ENCODE assay signal across 8 mouse cellular contexts in the genomic region with DNA sequence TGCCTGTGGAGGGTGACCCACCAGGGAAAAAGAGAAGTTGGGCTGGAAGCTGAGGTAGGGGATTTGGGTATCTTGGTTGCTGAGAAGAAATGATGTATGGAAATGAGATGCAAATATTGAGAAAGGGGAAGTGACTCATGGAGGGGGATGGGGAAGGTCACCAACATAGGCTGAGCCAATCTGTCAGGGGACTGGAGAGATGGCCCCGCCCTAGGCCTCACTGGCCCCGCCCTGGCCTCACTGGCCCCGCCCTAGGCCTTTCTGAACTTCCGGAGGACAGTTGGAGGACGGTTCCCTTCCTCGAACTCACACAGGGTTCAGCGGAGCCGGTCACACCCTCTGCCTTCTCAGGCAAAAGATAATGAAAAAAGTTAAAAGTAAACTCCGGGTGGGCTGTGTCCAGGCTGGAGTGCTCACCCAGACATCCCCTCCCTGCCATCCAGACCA. TPM values are rescaled to one million over a fixed set of nuclear protein-coding genes. Genes with fewer than 3 reads are reported as not detected.
DNase-seq lines count a peak whose midpoint lies in the region; ATAC-seq and TF ChIP-seq lines count a peak whose summit lies in the region.

No protein-coding gene starts in this region.

- H3K9ac ChIP-seq in midbrain, postnatal 0 days (replicated peaks; ENCODE audit: low read length, poor library complexity, severe bottlenecking), result no peak overlapping the region
- 0 out of 2 replicates have a peak overlapping the region, but pooled peaks have one; percentile 10 for H3K9ac ChIP-seq in heart, embryonic 11.5 days (ENCODE audit: low read depth, low read length)
- H3K9ac ChIP-seq in lung, embryonic 15.5 days, result no peak overlapping the region

- peak; percentile 51 for DNase-seq in midbrain, embryonic 10.5 days (ENCODE audit: low spot score)
- no peak for DNase-seq in midbrain, postnatal 0 days (ENCODE audit: low spot score)
- peak; percentile 96 for DNase-seq in splenic B cell, adult 2 months (ENCODE audit: low read depth, low spot score)
- no peak for DNase-seq in left cerebral cortex, adult 9 months (ENCODE audit: low spot score in 2 of 2)
- DNase-seq in layer of hippocampus, adult 8-10 months (ENCODE audit: low spot score in 2 of 2), result no peak

- ATAC-seq in midbrain, postnatal 0 days (ENCODE audit: low FRiP score), result no peak
- peak; percentile 75 for ATAC-seq in heart, embryonic 11.5 days (replicated peaks; ENCODE audit: insufficient number of reproducible peaks, low FRiP score, low TSS enrichment)
- ATAC-seq in lung, embryonic 15.5 days (ENCODE audit: borderline replicate concordance, extremely low read depth, low FRiP score, low TSS enrichment), result peak; percentile 59; the same call in 1 of the 2 replicates

- no peak for TF ChIP-seq CTCF in midbrain, postnatal 0 days (IDR thresholded peaks at IDR 0.05)
- no peak for TF ChIP-seq CTCF in bone marrow, adult 2 months (IDR thresholded peaks at IDR 0.05; ENCODE audit: control insufficient read depth, insufficient read depth, low read length)

- H3K27me3 ChIP-seq in midbrain, embryonic 10.5 days (ENCODE audit: low read depth, poor library complexity, severe bottlenecking), result peaks cover 34% of the 10 kb centered on the region
- 0 out of 2 replicates have a peak, but pooled peaks cover 4% of the 10 kb centered on the region for H3K27me3 ChIP-seq in midbrain, postnatal 0 days (ENCODE audit: insufficient read depth, low read length)
- peaks cover 17% of the 10 kb centered on the region for H3K27me3 ChIP-seq in heart, embryonic 11.5 days (ENCODE audit: control insufficient read depth, insufficient read depth, low read length)
- H3K27me3 ChIP-seq in lung, embryonic 15.5 days, result peaks cover 23% of the 10 kb centered on the region; the same call in 1 of the 2 replicates
- no peaks in the 10 kb centered on the region for H3K27me3 ChIP-seq in splenic B cell, adult 2 months (ENCODE audit: control insufficient read depth, insufficient read depth, low read length, poor library complexity, severe bottlenecking)

- 37% methylated on average over 9 of the region's 9 CpGs for WGBS in midbrain, embryonic 10.5 days
- WGBS in midbrain, postnatal 0 days, result 38% methylated on average over 9 of the region's 9 CpGs
- 3% methylated on average over 9 of the region's 9 CpGs for WGBS in bone marrow, adult 2 months
- 20% methylated on average over 9 of the region's 9 CpGs for WGBS in heart, embryonic 11.5 days (ENCODE audit: insufficient replicate concordance)
- WGBS in lung, embryonic 15.5 days, result 27% methylated on average over 9 of the region's 9 CpGs

- H3K9me3 ChIP-seq in midbrain, embryonic 10.5 days (replicated peaks), result no peaks in the 10 kb centered on the region
- no peaks in the 10 kb centered on the region for H3K9me3 ChIP-seq in midbrain, postnatal 0 days (ENCODE audit: low read length)
- no peaks in the 10 kb centered on the region for H3K9me3 ChIP-seq in heart, embryonic 11.5 days (replicated peaks; ENCODE audit: control insufficient read depth, low read length)
- H3K9me3 ChIP-seq in lung, embryonic 15.5 days, result no peaks in the 10 kb centered on the region

- H3K36me3 ChIP-seq in midbrain, embryonic 10.5 days, result no peaks in the 10 kb centered on the region
- H3K36me3 ChIP-seq in midbrain, postnatal 0 days (ENCODE audit: insufficient read depth, low read length), result no peaks in the 10 kb centered on the region
- no peaks in the 10 kb centered on the region for H3K36me3 ChIP-seq in heart, embryonic 11.5 days (ENCODE audit: control insufficient read depth, insufficient read depth, low read length)
- no peaks in the 10 kb centered on the region for H3K36me3 ChIP-seq in lung, embryonic 15.5 days
- no peaks in the 10 kb centered on the region for H3K36me3 ChIP-seq in splenic B cell, adult 2 months (ENCODE audit: control insufficient read depth, insufficient read depth, low read length, poor library complexity, severe bottlenecking)

- H3K27ac ChIP-seq in midbrain, embryonic 10.5 days (replicated peaks), result peak overlapping the region; percentile 33; the same call in 1 of the 2 replicates
- no peak overlapping the region for H3K27ac ChIP-seq in midbrain, postnatal 0 days (ENCODE audit: low read depth, low read length)
- H3K27ac ChIP-seq in bone marrow, adult 2 months (ENCODE audit: control insufficient read depth, insufficient read depth, low read depth, low read length, poor library complexity), result peak overlapping the region; percentile 89
- no peak overlapping the region for H3K27ac ChIP-seq in heart, embryonic 11.5 days (ENCODE audit: low read depth, low read length)
- H3K27ac ChIP-seq in lung, embryonic 15.5 days, result no peak overlapping the region

- peak overlapping the region; percentile 3; the same call in 1 of the 2 replicates for H3K4me3 ChIP-seq in midbrain, embryonic 10.5 days
- no peak overlapping the region for H3K4me3 ChIP-seq in midbrain, postnatal 0 days (ENCODE audit: low read depth, low read length)
- H3K4me3 ChIP-seq in bone marrow, adult 2 months (replicated peaks; ENCODE audit: control insufficient read depth, low read depth, low read length), result peak overlapping the region; percentile 70
- no peak overlapping the region for H3K4me3 ChIP-seq in heart, embryonic 11.5 days (ENCODE audit: low read depth, low read length)
- no peak overlapping the region for H3K4me3 ChIP-seq in lung, embryonic 15.5 days

- H3K4me2 ChIP-seq in midbrain, postnatal 0 days (ENCODE audit: low read depth, low read length, poor library complexity, severe bottlenecking), result no peak overlapping the region
- H3K4me2 ChIP-seq in heart, embryonic 11.5 days, result peak overlapping the region; percentile 19; the same call in 1 of the 2 replicates
- no peak overlapping the region for H3K4me2 ChIP-seq in lung, embryonic 15.5 days

- 0 out of 2 replicates have a peak, but pooled peaks have one; percentile 45 for TF ChIP-seq POLR2A in bone marrow, adult 2 months (IDR thresholded peaks at IDR 0.05; ENCODE audit: borderline replicate concordance, control insufficient read depth, low read depth, low read length)

- H3K4me1 ChIP-seq in midbrain, embryonic 10.5 days, result peaks cover 34% of the 10 kb centered on the region
- no peaks in the 10 kb centered on the region for H3K4me1 ChIP-seq in midbrain, postnatal 0 days (ENCODE audit: insufficient read depth, low read length)
- H3K4me1 ChIP-seq in bone marrow, adult 2 months (ENCODE audit: control insufficient read depth, insufficient read depth, low read length), result peaks cover 12% of the 10 kb centered on the region
- peaks cover 9% of the 10 kb centered on the region; the same call in 1 of the 2 replicates for H3K4me1 ChIP-seq in heart, embryonic 11.5 days (ENCODE audit: control insufficient read depth, insufficient read depth, low read length)
- no peaks in the 10 kb centered on the region; the same call in none of the 2 replicates for H3K4me1 ChIP-seq in lung, embryonic 15.5 days

RNA-seq across cellular contexts. Expression of gene Lrrc25, which starts 3.0 kb away (rescaled TPM):
- polyA plus RNA-seq in midbrain, embryonic 10.5 days (2016; fragmentation: Nextera tagmentation; extraction: Ambion mirVana), result 1.1 and 1.2 TPM in 2 replicates
- 1.8 and 2.2 TPM in 2 replicates for total RNA-seq in midbrain, postnatal 0 days (2014; rRNA removed)
- 0.74 and 1.4 TPM in 2 replicates for polyA plus RNA-seq in midbrain, postnatal 0 days (2015; fragmentation: Nextera tagmentation; extraction: Ambion mirVana)
- 3.4 and 18.8 TPM in 2 replicates for polyA plus RNA-seq in bone marrow, adult 2 months (2011; ENCODE audit: insufficient read depth, insufficient read length, low replicate concordance, missing spikeins)
- 0.19 and 0.59 TPM in 2 replicates for polyA plus RNA-seq in heart, embryonic 11.5 days (2014; fragmentation: Nextera tagmentation; extraction: Ambion mirVana)
- 1.9 and 2.5 TPM in 2 replicates for polyA plus RNA-seq in lung, embryonic 15.5 days (2015; fragmentation: Nextera tagmentation; extraction: Ambion mirVana)
- total RNA-seq in layer of hippocampus, adult 8-10 months (2022), result 1 to 10 TPM in 2 of 4 experiments, under 1 TPM in 2; 0.24 to 1.6 (median 1.1) TPM

RNA-seq across cellular contexts. Expression of gene Ssbp4, which starts 10.2 kb away (rescaled TPM):
- polyA plus RNA-seq in midbrain, embryonic 10.5 days (2016; fragmentation: Nextera tagmentation; extraction: Ambion mirVana), result 73.3 and 78.8 TPM in 2 replicates
- total RNA-seq in midbrain, postnatal 0 days (2014; rRNA removed), result 279 and 392 TPM in 2 replicates
- polyA plus RNA-seq in midbrain, postnatal 0 days (2015; fragmentation: Nextera tagmentation; extraction: Ambion mirVana), result 230 and 247 TPM in 2 replicates
- 45.2 and 107 TPM in 2 replicates for polyA plus RNA-seq in bone marrow, adult 2 months (2011; ENCODE audit: insufficient read depth, insufficient read length, low replicate concordance, missing spikeins)
- 72.5 and 78.9 TPM in 2 replicates for polyA plus RNA-seq in heart, embryonic 11.5 days (2014; fragmentation: Nextera tagmentation; extraction: Ambion mirVana)
- polyA plus RNA-seq in lung, embryonic 15.5 days (2015; fragmentation: Nextera tagmentation; extraction: Ambion mirVana), result 111 and 122 TPM in 2 replicates
- total RNA-seq in layer of hippocampus, adult 8-10 months (2022), result 100 to 1,000 TPM; 196 to 262 (median 224) TPM

RNA-seq across cellular contexts. Expression of gene Gdf15, which starts 13.3 kb away (rescaled TPM):
- not detected in 2 replicates for polyA plus RNA-seq in midbrain, embryonic 10.5 days (2016; fragmentation: Nextera tagmentation; extraction: Ambion mirVana)
- total RNA-seq in midbrain, postnatal 0 days (2014; rRNA removed), result 0.22 and 1.8 TPM in 2 replicates
- 0.26 and 0.32 TPM in 2 replicates for polyA plus RNA-seq in midbrain, postnatal 0 days (2015; fragmentation: Nextera tagmentation; extraction: Ambion mirVana)
- polyA plus RNA-seq in bone marrow, adult 2 months (2011; ENCODE audit: insufficient read depth, insufficient read length, low replicate concordance, missing spikeins), result 3.1 TPM in 1 of 2 replicates, not detected in the other
- 0.26 and 0.37 TPM in 2 replicates for polyA plus RNA-seq in heart, embryonic 11.5 days (2014; fragmentation: Nextera tagmentation; extraction: Ambion mirVana)
- 0.31 and 0.45 TPM in 2 replicates for polyA plus RNA-seq in lung, embryonic 15.5 days (2015; fragmentation: Nextera tagmentation; extraction: Ambion mirVana)
- not detected for total RNA-seq in layer of hippocampus, adult 8-10 months (2022)

RNA-seq across cellular contexts. Expression of gene Isyna1, which starts 24.7 kb away (rescaled TPM):
- polyA plus RNA-seq in midbrain, embryonic 10.5 days (2016; fragmentation: Nextera tagmentation; extraction: Ambion mirVana), result 126 and 137 TPM in 2 replicates
- 176 and 180 TPM in 2 replicates for total RNA-seq in midbrain, postnatal 0 days (2014; rRNA removed)
- 140 and 146 TPM in 2 replicates for polyA plus RNA-seq in midbrain, postnatal 0 days (2015; fragmentation: Nextera tagmentation; extraction: Ambion mirVana)
- 11.2 and 23.7 TPM in 2 replicates for polyA plus RNA-seq in bone marrow, adult 2 months (2011; ENCODE audit: insufficient read depth, insufficient read length, low replicate concordance, missing spikeins)
- 86.0 and 95.3 TPM in 2 replicates for polyA plus RNA-seq in heart, embryonic 11.5 days (2014; fragmentation: Nextera tagmentation; extraction: Ambion mirVana)
- polyA plus RNA-seq in lung, embryonic 15.5 days (2015; fragmentation: Nextera tagmentation; extraction: Ambion mirVana), result 134 TPM in 2 replicates
- 10 to 100 TPM; 42.8 to 55.9 (median 51.8) TPM for total RNA-seq in layer of hippocampus, adult 8-10 months (2022)

RNA-seq across cellular contexts. Expression of gene Pgpep1, which starts 41.3 kb away (rescaled TPM):
- polyA plus RNA-seq in midbrain, embryonic 10.5 days (2016; fragmentation: Nextera tagmentation; extraction: Ambion mirVana), result 51.8 and 89.7 TPM in 2 replicates
- total RNA-seq in midbrain, postnatal 0 days (2014; rRNA removed), result 40.2 and 60.6 TPM in 2 replicates
- 37.6 and 50.6 TPM in 2 replicates for polyA plus RNA-seq in midbrain, postnatal 0 days (2015; fragmentation: Nextera tagmentation; extraction: Ambion mirVana)
- 4.3 and 21.1 TPM in 2 replicates for polyA plus RNA-seq in bone marrow, adult 2 months (2011; ENCODE audit: insufficient read depth, insufficient read length, low replicate concordance, missing spikeins)
- 38.9 and 41.6 TPM in 2 replicates for polyA plus RNA-seq in heart, embryonic 11.5 days (2014; fragmentation: Nextera tagmentation; extraction: Ambion mirVana)
- polyA plus RNA-seq in lung, embryonic 15.5 days (2015; fragmentation: Nextera tagmentation; extraction: Ambion mirVana), result 38.5 and 47.7 TPM in 2 replicates
- total RNA-seq in layer of hippocampus, adult 8-10 months (2022), result 10 to 100 TPM; 19.8 to 34.7 (median 23.3) TPM

Comparison
In these comparisons a context has a peak if more than half of its experiments do, and no peak if none do; other contexts are left out.
1. DNase-seq: peak in midbrain, embryonic 10.5 days (single experiment) and splenic B cell, adult 2 months (single experiment); none in midbrain, postnatal 0 days (single experiment), left cerebral cortex, adult 9 months (0 of 2) and layer of hippocampus, adult 8-10 months (0 of 2).
2. H3K27ac ChIP-seq: peak in midbrain, embryonic 10.5 days (single experiment) and bone marrow, adult 2 months (single experiment); none in midbrain, postnatal 0 days (single experiment), heart, embryonic 11.5 days (single experiment) and lung, embryonic 15.5 days (single experiment).
3. H3K4me3 ChIP-seq: peak in midbrain, embryonic 10.5 days (single experiment) and bone marrow, adult 2 months (single experiment); none in midbrain, postnatal 0 days (single experiment), heart, embryonic 11.5 days (single experiment) and lung, embryonic 15.5 days (single experiment).